Mouse (Mus musculus) heart, embryonic 11.5 days (tissue): ENCODE measurements around the gene Zcrb1. TPM values are rescaled to one million over a fixed set of nuclear protein-coding genes. Genes with fewer than 3 reads are reported as not detected.

Source experiments
- ATAC-seq: fragments of 200-750 bp; cut with Nextera tagmentation; replicated peaks from 2 replicates; pipeline ENCODE4 v1.8.0; 2017; ENCODE audit warnings: moderate library complexity; ENCODE audit not compliant: insufficient number of reproducible peaks, low FRiP score, low TSS enrichment
- H3K27ac ChIP-seq: fragments of 300-500 bp; sonication (generic); 2 replicates; pipeline ENCODE4 v1.5.1; 2014; ENCODE audit warnings: mild to moderate bottlenecking, low read depth, low read length
- H3K27me3 ChIP-seq: fragments of 300-500 bp; sonication (generic); 2 replicates; pipeline ENCODE4 v1.6.1; 2014; ENCODE audit warnings: mild to moderate bottlenecking, low read length, mixed read lengths; ENCODE audit not compliant: control insufficient read depth, insufficient read depth
- H3K36me3 ChIP-seq: fragments of 300-500 bp; sonication (generic); 2 replicates; pipeline ENCODE4 v1.6.1; 2014; ENCODE audit warnings: mild to moderate bottlenecking, low read length, moderate library complexity, mixed read lengths; ENCODE audit not compliant: control insufficient read depth, insufficient read depth
- H3K4me1 ChIP-seq: fragments of 300-500 bp; sonication (generic); 2 replicates; pipeline ENCODE4 v1.6.1; 2014; ENCODE audit warnings: low read length; ENCODE audit not compliant: control insufficient read depth, insufficient read depth
- H3K4me2 ChIP-seq: fragments of 300-500 bp; sonication (generic); 2 replicates; pipeline ENCODE4 v1.6.1; 2014; ENCODE audit warnings: mild to moderate bottlenecking, moderate library complexity
- H3K4me3 ChIP-seq: fragments of 300-500 bp; sonication (generic); 2 replicates; pipeline ENCODE4 v1.5.1; 2014; ENCODE audit warnings: low read depth, low read length
- H3K9ac ChIP-seq: fragments of 300-500 bp; sonication (generic); 2 replicates; pipeline ENCODE4 v1.6.1; 2014; ENCODE audit warnings: mild to moderate bottlenecking, low read depth, low read length, moderate library complexity
- H3K9me3 ChIP-seq: fragments of 300-500 bp; sonication (generic); replicated peaks from 2 replicates; pipeline ENCODE4 v1.6.1; 2016; ENCODE audit warnings: low read length; ENCODE audit not compliant: control insufficient read depth
- WGBS: fragments of 180-500 bp; shearing (Covaris S2); extraction: QIAGEN DNeasy Blood & Tissue Kit; methylation state at CpG from one replicate; pipeline ENCODE4 v1.1.7; 2014; ENCODE audit not compliant: insufficient replicate concordance; 5-methylcytosine and 5-hydroxymethylcytosine counted together
- polyA plus RNA-seq: library from polyadenylated mRNA; unstranded; fragments of >200 nt; fragmentation: Nextera tagmentation; extraction: Ambion mirVana; gene quantifications from 2 replicates; pipeline ENCODE4 v1.2.1, GENCODE M21; 2014

Zcrb1 gene
- polyA plus RNA-seq = 125 and 135 TPM in 2 replicates

GRCm38 (mm10) chr15:93397826-93398698 lies at the start of gene Zcrb1, which contains the start of gene Pphln1:
Gene Zcrb1, minus strand, starts transcription at chr15:93398334.
Gene Pphln1, plus strand, starts transcription at chr15:93398350.
- H3K4me2 ChIP-seq = peak within 1 kb of the TSS; percentile 77
- no peaks in the 10 kb centered on the region; the same call in 1 of the 2 replicates for H3K36me3 ChIP-seq
- ATAC-seq = peak; percentile 93
- H3K4me3 ChIP-seq = peak within 1 kb of the TSS; percentile 93
- peaks cover 19% of the 10 kb centered on the region for H3K4me1 ChIP-seq
- H3K27me3 ChIP-seq = no peaks in the 10 kb centered on the region
- no peaks in the 10 kb centered on the region for H3K9me3 ChIP-seq
- H3K27ac ChIP-seq = peak within 1 kb of the TSS; percentile 75
- WGBS = under 1% methylated on average over 100 of the region's 100 CpGs
- peak within 1 kb of the TSS; percentile 96 for H3K9ac ChIP-seq

GRCm38 (mm10) chr15:93443676-93444075 lies 45.5 kb upstream of the Zcrb1 start:
- Histone ChIP-seq H3K27me3 (no peaks in the 10 kb centered on the region), H3K4me3 (no peak overlapping the region), H3K27ac (no peak overlapping the region), H3K9me3 (no peaks in the 10 kb centered on the region), H3K36me3 (peaks cover 17% of the 10 kb centered on the region), H3K4me2 (no peak overlapping the region), H3K9ac (no peak overlapping the region), H3K4me1 (no peaks in the 10 kb centered on the region)
- ATAC-seq = no peak
- 78% methylated on average over 6 of the region's 6 CpGs for WGBS

GRCm38 (mm10) chr15:93442271-93442670 lies 44.1 kb upstream of the Zcrb1 start:
- WGBS = 86% methylated on average over 4 of the region's 4 CpGs
- Histone ChIP-seq H3K9me3 (no peaks in the 10 kb centered on the region), H3K4me1 (no peaks in the 10 kb centered on the region), H3K27ac (no peak overlapping the region), H3K9ac (no peak overlapping the region), H3K36me3 (peaks cover 17% of the 10 kb centered on the region), H3K4me2 (no peak overlapping the region), H3K27me3 (no peaks in the 10 kb centered on the region), H3K4me3 (no peak overlapping the region)
- no peak for ATAC-seq

- no peak overlapping the region for H3K27ac ChIP-seq
- no peaks in the 10 kb centered on the region for H3K4me1 ChIP-seq
- no peak for ATAC-seq
- H3K4me3 ChIP-seq = no peak overlapping the region
- H3K9me3 ChIP-seq = no peaks in the 10 kb centered on the region
- H3K36me3 ChIP-seq = peaks cover 17% of the 10 kb centered on the region
- 41% methylated on average over 5 of the region's 5 CpGs for WGBS
- no peak overlapping the region for H3K4me2 ChIP-seq
- no peak overlapping the region for H3K9ac ChIP-seq
- no peaks in the 10 kb centered on the region for H3K27me3 ChIP-seq
Measured at GRCm38 (mm10) chr15:93438663-93439062, 40.5 kb upstream of the Zcrb1 start.

- peaks cover 5% of the 10 kb centered on the region for H3K36me3 ChIP-seq
- no peak overlapping the region for H3K9ac ChIP-seq
- no peak overlapping the region for H3K27ac ChIP-seq
- H3K4me1 ChIP-seq = no peaks in the 10 kb centered on the region
- ATAC-seq = no peak
- no peaks in the 10 kb centered on the region for H3K27me3 ChIP-seq
- H3K4me2 ChIP-seq = no peak overlapping the region
- no peaks in the 10 kb centered on the region for H3K9me3 ChIP-seq
- H3K4me3 ChIP-seq = no peak overlapping the region
- WGBS = 85% methylated on average over 12 of the region's 12 CpGs
Measured at GRCm38 (mm10) chr15:93435998-93436397, 37.9 kb upstream of the Zcrb1 start.

- ATAC-seq = no peak
- H3K27me3 ChIP-seq = no peaks in the 10 kb centered on the region
- 53% methylated on average over 11 of the region's 11 CpGs for WGBS
- H3K27ac ChIP-seq = no peak overlapping the region
- peak overlapping the region; percentile 11; the same call in 1 of the 2 replicates for H3K9ac ChIP-seq
- no peak overlapping the region for H3K4me2 ChIP-seq
- H3K36me3 ChIP-seq = peaks cover 3% of the 10 kb centered on the region; the same call in 1 of the 2 replicates
- no peaks in the 10 kb centered on the region for H3K4me1 ChIP-seq
- no peak overlapping the region for H3K4me3 ChIP-seq
- no peaks in the 10 kb centered on the region for H3K9me3 ChIP-seq
Measured at GRCm38 (mm10) chr15:93433811-93434210, 35.7 kb upstream of the Zcrb1 start.

GRCm38 (mm10) chr15:93422537-93422936 lies 24.4 kb upstream of the Zcrb1 start:
- Histone ChIP-seq H3K27ac (no peak overlapping the region), H3K9ac (no peak overlapping the region), H3K4me1 (no peaks in the 10 kb centered on the region), H3K9me3 (no peaks in the 10 kb centered on the region), H3K4me2 (no peak overlapping the region), H3K36me3 (peaks cover 5% of the 10 kb centered on the region; the same call in 1 of the 2 replicates), H3K27me3 (no peaks in the 10 kb centered on the region), H3K4me3 (no peak overlapping the region)
- 96% methylated on average over 1 of the region's 1 CpGs for WGBS
- ATAC-seq = no peak

- Histone ChIP-seq H3K9ac (no peak overlapping the region), H3K27ac (no peak overlapping the region), H3K36me3 (peaks cover 5% of the 10 kb centered on the region; the same call in 1 of the 2 replicates), H3K4me2 (no peak overlapping the region), H3K27me3 (no peaks in the 10 kb centered on the region), H3K9me3 (no peaks in the 10 kb centered on the region), H3K4me3 (no peak overlapping the region), H3K4me1 (no peaks in the 10 kb centered on the region)
- 77% methylated on average over 7 of the region's 7 CpGs for WGBS
- no peak for ATAC-seq
Measured at GRCm38 (mm10) chr15:93420596-93420995, 22.5 kb upstream of the Zcrb1 start.
